Mouse (Mus musculus) CH12.LX (cell line): ENCODE measurements at regions not wholly inside any gene's neighbourhood (a gene's known extent, or its start where the extent isn't known, plus 50 kb on each side); places are given as distances from the start of the nearest gene placed in this dataset.

Experiments used
- DNase-seq: peaks from one replicate; pipeline ENCODE4 v3.0.0-alpha.2; 2013; ENCODE audit errors: extremely low read depth
- H3K27ac ChIP-seq: 2 replicates; pipeline ENCODE4 v1.5.1; 2012; ENCODE audit warnings: low read depth, mild to moderate bottlenecking, control low read depth, moderate library complexity; ENCODE audit not compliant: insufficient read depth
- H3K27me3 ChIP-seq: replicated peaks from 2 replicates; pipeline ENCODE3; 2012; ENCODE audit warnings: inconsistent platforms
- H3K36me3 ChIP-seq, 2 experiments: replicated peaks in 1 of 2; 2 replicates each; pipeline versions ENCODE3 to v1.6.1; 2012; ENCODE audit warnings: inconsistent platforms in 1 of 2, low read length in 1 of 2, mild to moderate bottlenecking in 1 of 2, mixed read lengths in 1 of 2, moderate library complexity in 1 of 2; ENCODE audit not compliant: control insufficient read depth in 1 of 2, insufficient read depth in 1 of 2
- H3K4me1 ChIP-seq, 2 experiments: 2 replicates each; pipeline ENCODE4 v1.6.1; 2012; ENCODE audit warnings: inconsistent platforms in 1 of 2, moderate library complexity in 1 of 2; ENCODE audit not compliant: insufficient read depth in 2 of 2, control insufficient read depth in 1 of 2
- H3K4me2 ChIP-seq: 2 replicates; pipeline ENCODE4 v1.6.1; 2012; ENCODE audit warnings: low read depth, mild to moderate bottlenecking, control low read depth; ENCODE audit not compliant: poor library complexity, insufficient read depth, severe bottlenecking
- H3K4me3 ChIP-seq, 3 experiments: fragments of 150-350 bp in 1 of 3; sonication (generic) in 1 of 3; replicated peaks in 1 of 3; 2 replicates each; pipeline versions ENCODE3 to v1.5.1; 2011 to 2012; ENCODE audit warnings: low read depth in 2 of 3, low read length in 2 of 3, mild to moderate bottlenecking in 2 of 3, moderate library complexity in 2 of 3, control low read depth in 1 of 3, improper control_type of control experiment in 1 of 3, inconsistent platforms in 1 of 3, mixed read lengths in 1 of 3; ENCODE audit not compliant: poor library complexity in 1 of 3
- H3K79me2 ChIP-seq: replicated peaks from 2 replicates; pipeline ENCODE4 v1.6.1; 2012; ENCODE audit warnings: mild to moderate bottlenecking, moderate library complexity; ENCODE audit not compliant: control insufficient read depth, poor library complexity, insufficient read depth, severe bottlenecking; ENCODE audit errors: extremely low read depth
- H3K9ac ChIP-seq: 2 replicates; pipeline ENCODE4 v1.6.1; 2012; ENCODE audit warnings: low read depth, mild to moderate bottlenecking, control low read depth, moderate library complexity; ENCODE audit not compliant: insufficient read depth
- H3K9me3 ChIP-seq: replicated peaks from 2 replicates; pipeline ENCODE3; 2012; ENCODE audit warnings: low read length, inconsistent platforms, mixed read lengths
- CHD2 ChIP-seq: IDR thresholded peaks from 2 replicates; pipeline ENCODE4 v1.6.1; 2011; ENCODE audit warnings: low read length, improper control_type of control experiment
- CTCF ChIP-seq, 2 experiments: IDR thresholded peaks in 1 of 2; conservative IDR thresholded peaks in 1 of 2; 2 replicates each; pipeline ENCODE4 v1.5.1; 2011 to 2012; ENCODE audit warnings: low read depth in 2 of 2, low read length in 2 of 2, improper control_type of control experiment in 1 of 2, inconsistent platforms in 1 of 2, mild to moderate bottlenecking in 1 of 2, moderate library complexity in 1 of 2
- E2F4 ChIP-seq: IDR thresholded peaks from 2 replicates; pipeline ENCODE4 v1.6.1; 2011; ENCODE audit warnings: low read depth, low read length, improper control_type of control experiment; ENCODE audit not compliant: insufficient replicate concordance
- ELF1 ChIP-seq: IDR thresholded peaks from 2 replicates; pipeline ENCODE4 v1.6.1; 2014; ENCODE audit warnings: low read depth, mild to moderate bottlenecking, inconsistent platforms, low read length, improper control_type of control experiment
- EP300 ChIP-seq: IDR thresholded peaks from 2 replicates; pipeline ENCODE4 v1.6.1; 2011; ENCODE audit warnings: low read length, improper control_type of control experiment
- IRF4 ChIP-seq: IDR thresholded peaks from 2 replicates; pipeline ENCODE4 v1.6.1; 2014; ENCODE audit warnings: low read depth, mild to moderate bottlenecking, inconsistent platforms, low read length, improper control_type of control experiment
- JUN ChIP-seq: IDR thresholded peaks from 2 replicates; pipeline ENCODE4 v1.6.1; 2011; ENCODE audit warnings: low read depth, mild to moderate bottlenecking, low read length, improper control_type of control experiment, moderate library complexity; ENCODE audit not compliant: insufficient read depth
- JUND ChIP-seq: conservative IDR thresholded peaks from 2 replicates; pipeline ENCODE4 v1.6.1; 2011; ENCODE audit warnings: low read depth, low read length, improper control_type of control experiment
- KAT2A ChIP-seq: IDR thresholded peaks from 2 replicates; pipeline ENCODE4 v1.6.1; 2012; ENCODE audit warnings: low read length, improper control_type of control experiment, inconsistent platforms; ENCODE audit not compliant: insufficient replicate concordance
- MAFK ChIP-seq: IDR thresholded peaks from 2 replicates; pipeline ENCODE4 v1.6.1; 2011; ENCODE audit warnings: low read length, improper control_type of control experiment; ENCODE audit not compliant: insufficient replicate concordance
- NELFE ChIP-seq: IDR thresholded peaks from 2 replicates; pipeline ENCODE4 v1.6.1; 2011; ENCODE audit warnings: low read depth, low read length, improper control_type of control experiment
- NRF1 ChIP-seq: IDR thresholded peaks from 2 replicates; pipeline ENCODE4 v1.6.1; 2014; ENCODE audit warnings: low read depth, mild to moderate bottlenecking, inconsistent platforms, low read length, improper control_type of control experiment, moderate library complexity
- RCOR1 ChIP-seq: conservative IDR thresholded peaks from 2 replicates; pipeline ENCODE4 v1.6.1; 2012; ENCODE audit warnings: low read depth, mild to moderate bottlenecking, inconsistent platforms, low read length, improper control_type of control experiment
- SIN3A ChIP-seq: IDR thresholded peaks from 2 replicates; pipeline ENCODE4 v1.6.1; 2012; ENCODE audit warnings: low read length, improper control_type of control experiment, inconsistent platforms
- SMC3 ChIP-seq: IDR thresholded peaks from 2 replicates; pipeline ENCODE4 v1.6.1; 2011; ENCODE audit warnings: low read depth, low read length, improper control_type of control experiment
- TCF12 ChIP-seq: IDR thresholded peaks from 2 replicates; pipeline ENCODE4 v1.6.1; 2014; ENCODE audit warnings: low read depth, mild to moderate bottlenecking, inconsistent platforms, low read length, improper control_type of control experiment
- USF1 ChIP-seq: IDR thresholded peaks from 2 replicates; pipeline ENCODE4 v1.6.1; 2014; ENCODE audit warnings: low read depth, mild to moderate bottlenecking, inconsistent platforms, low read length, improper control_type of control experiment
- USF2 ChIP-seq: conservative IDR thresholded peaks from 2 replicates; pipeline ENCODE4 v1.6.1; 2011; ENCODE audit warnings: low read depth, low read length, improper control_type of control experiment
- ZC3H11A ChIP-seq: IDR thresholded peaks from 2 replicates; pipeline ENCODE4 v1.6.1; 2012; ENCODE audit warnings: low read depth, mild to moderate bottlenecking, inconsistent platforms, low read length, improper control_type of control experiment
- dilution Hi-C: fragments of 300-500 bp; cut with MboI; formaldehyde crosslinking; loops from 2 replicates; pipeline ENCODE4 v1.14.3; 2020; ENCODE audit warnings: low sequenced_read_pairs; ENCODE audit not compliant: extremely low pct_unique_long_range_greater_than_20kb, extremely low pct_ligation_motif_present
- in situ Hi-C: fragments of 300-500 bp; cut with MboI; formaldehyde crosslinking; loops from 3 replicates; pipeline ENCODE4 v1.14.3; 2019; ENCODE audit warnings: low sequenced_read_pairs, low pct_ligation_motif_present, low pct_unique_long_range_greater_than_20kb, mixed read lengths

- dilution Hi-C loops (no loop called here), in situ Hi-C loops (no loop called here)
- H3K4me2 ChIP-seq = no peak overlapping the region
- H3K4me3 ChIP-seq = no peak overlapping the region
- H3K9me3 ChIP-seq = no peaks in the 10 kb centered on the region
- H3K27ac ChIP-seq = no peak overlapping the region
- H3K36me3 ChIP-seq = no peaks in the 10 kb centered on the region
- no peak for TF ChIP-seq CTCF (conservative IDR thresholded peaks at IDR 0.05 in 1 of 2, IDR thresholded peaks at IDR 0.05 in 1 of 2; ENCODE audit: low read depth in 2 of 2, low read length in 2 of 2)
- TF ChIP-seq SMC3 = no peak
- no peak for TF ChIP-seq RCOR1
- TF ChIP-seq IRF4 = no peak
- no peak for TF ChIP-seq TCF12
- TF ChIP-seq MAFK = no peak
- TF ChIP-seq KAT2A = no peak
- TF ChIP-seq USF1 = no peak
- no peaks in the 10 kb centered on the region for H3K4me1 ChIP-seq
- no peaks in the 10 kb centered on the region for H3K79me2 ChIP-seq
- DNase-seq = no peak
- no peak overlapping the region for H3K9ac ChIP-seq
- no peaks in the 10 kb centered on the region for H3K27me3 ChIP-seq
Measured at GRCm38 (mm10) chr10:17470880-17471279, 252.1 kb upstream of the Cited2 start.

- Histone ChIP-seq H3K4me1 (no peaks in the 10 kb centered on the region), H3K9me3 (no peaks in the 10 kb centered on the region), H3K27me3 (no peaks in the 10 kb centered on the region), H3K79me2 (no peaks in the 10 kb centered on the region), H3K9ac (no peak overlapping the region), H3K36me3 (no peaks in the 10 kb centered on the region), H3K27ac (no peak overlapping the region), H3K4me2 (no peak overlapping the region), H3K4me3 (no peak overlapping the region)
- no peak for DNase-seq
- dilution Hi-C loops (no loop called here), in situ Hi-C loops (no loop called here)
- TF ChIP-seq NELFE (no peak), JUND (no peak), JUN (no peak), EP300 (no peak), CHD2 (no peak), NRF1 (no peak), ELF1 (no peak), USF2 (no peak), USF1 (no peak), SIN3A (no peak), ZC3H11A (no peak), E2F4 (no peak)
Measured at GRCm38 (mm10) chr10:17472536-17472935, 250.5 kb upstream of the Cited2 start.
